Mouse (Mus musculus) intestine, postnatal 0 days (tissue): ENCODE measurements around the gene Chpf2. TPM values are rescaled to one million over a fixed set of nuclear protein-coding genes. Genes with fewer than 3 reads are reported as not detected.

Experiments used
- ATAC-seq: fragments of 200-750 bp; cut with Nextera tagmentation; 2 replicates; pipeline ENCODE4 v1.8.0; 2017; ENCODE audit warnings: mild to moderate bottlenecking, moderate TSS enrichment, moderate library complexity
- H3K27ac ChIP-seq: fragments of 300-500 bp; sonication (generic); 2 replicates; pipeline ENCODE4 v1.5.1; 2014; ENCODE audit warnings: mild to moderate bottlenecking, low read depth, low read length, moderate library complexity
- H3K27me3 ChIP-seq: fragments of 300-500 bp; sonication (generic); replicated peaks from 2 replicates; pipeline ENCODE4 v1.6.1; 2014; ENCODE audit warnings: low read length, mixed read lengths; ENCODE audit not compliant: control insufficient read depth, insufficient read depth
- H3K36me3 ChIP-seq: fragments of 300-500 bp; sonication (generic); 2 replicates; pipeline ENCODE4 v1.6.1; 2014; ENCODE audit warnings: mild to moderate bottlenecking, moderate library complexity; ENCODE audit not compliant: control insufficient read depth, insufficient read depth
- H3K4me1 ChIP-seq: fragments of 300-500 bp; sonication (generic); replicated peaks from 2 replicates; pipeline ENCODE4 v1.6.1; 2014; ENCODE audit warnings: antibody characterized with exemption, low read length, mixed read lengths; ENCODE audit not compliant: control insufficient read depth, insufficient read depth
- H3K4me2 ChIP-seq: fragments of 300-500 bp; sonication (generic); replicated peaks from 2 replicates; pipeline ENCODE4 v1.6.1; 2014; ENCODE audit warnings: low read depth, mild to moderate bottlenecking, moderate library complexity
- H3K4me3 ChIP-seq: fragments of 300-500 bp; sonication (generic); 2 replicates; pipeline ENCODE4 v1.5.1; 2014; ENCODE audit warnings: low read depth, low read length
- H3K9ac ChIP-seq: fragments of 300-500 bp; sonication (generic); 2 replicates; pipeline ENCODE4 v1.6.1; 2014; ENCODE audit warnings: mild to moderate bottlenecking, low read depth, low read length
- H3K9me3 ChIP-seq: fragments of 300-500 bp; sonication (generic); 2 replicates; pipeline ENCODE4 v1.6.1; 2016; ENCODE audit warnings: mixed run types; ENCODE audit not compliant: control insufficient read depth
- CTCF ChIP-seq: sonication (generic); IDR thresholded peaks from 2 replicates; pipeline ENCODE4 v1.5.1; 2016; ENCODE audit warnings: low read depth, mild to moderate bottlenecking, control low read depth, antibody characterized with exemption, moderate library complexity
- WGBS: fragments of 180-500 bp; shearing (Covaris S2); extraction: QIAGEN DNeasy Blood & Tissue Kit; methylation state at CpG from one replicate; pipeline ENCODE4 v1.1.7; 2014; 5-methylcytosine and 5-hydroxymethylcytosine counted together
- polyA plus RNA-seq: library from polyadenylated mRNA; unstranded; fragments of >200 nt; fragmentation: Nextera tagmentation; extraction: Ambion mirVana; gene quantifications from 2 replicates; pipeline ENCODE4 v1.2.1, GENCODE M21; 2015

Gene Chpf2
- polyA plus RNA-seq, 1 experiment from 2014 or later, result 23.5 TPM

DNA sequence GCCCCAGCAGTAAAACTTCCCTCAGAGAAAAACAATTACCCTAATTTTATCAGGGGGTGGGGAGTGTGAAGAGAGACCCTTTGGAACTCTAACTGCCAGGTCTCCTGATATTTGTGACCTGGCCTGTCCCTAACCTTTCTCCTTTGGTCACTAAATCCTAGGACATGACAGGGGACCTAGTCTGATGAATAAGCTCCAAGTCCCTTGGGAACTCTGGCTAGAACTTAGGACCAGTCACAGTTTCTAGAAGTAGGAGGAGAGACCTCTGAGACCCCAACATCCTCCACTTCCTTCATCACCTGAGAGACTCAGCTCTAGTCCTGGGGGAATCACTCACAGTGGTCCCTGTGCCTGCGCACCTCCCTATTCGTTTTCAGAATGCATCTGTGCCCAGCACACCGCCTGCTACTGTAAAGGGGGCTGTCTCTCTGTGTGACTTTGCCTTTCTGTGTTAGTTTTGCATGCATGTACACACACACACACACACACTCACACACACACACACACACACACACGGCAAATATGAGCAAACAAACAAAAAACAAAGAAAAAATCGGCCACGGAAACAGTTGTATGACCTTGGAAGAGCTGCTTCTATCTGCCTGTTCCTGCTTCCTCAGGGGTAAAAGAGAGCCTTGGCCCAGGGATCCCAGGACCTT is 18.9 kb downstream of the Chpf2 start:
- no peak for ATAC-seq

DNA sequence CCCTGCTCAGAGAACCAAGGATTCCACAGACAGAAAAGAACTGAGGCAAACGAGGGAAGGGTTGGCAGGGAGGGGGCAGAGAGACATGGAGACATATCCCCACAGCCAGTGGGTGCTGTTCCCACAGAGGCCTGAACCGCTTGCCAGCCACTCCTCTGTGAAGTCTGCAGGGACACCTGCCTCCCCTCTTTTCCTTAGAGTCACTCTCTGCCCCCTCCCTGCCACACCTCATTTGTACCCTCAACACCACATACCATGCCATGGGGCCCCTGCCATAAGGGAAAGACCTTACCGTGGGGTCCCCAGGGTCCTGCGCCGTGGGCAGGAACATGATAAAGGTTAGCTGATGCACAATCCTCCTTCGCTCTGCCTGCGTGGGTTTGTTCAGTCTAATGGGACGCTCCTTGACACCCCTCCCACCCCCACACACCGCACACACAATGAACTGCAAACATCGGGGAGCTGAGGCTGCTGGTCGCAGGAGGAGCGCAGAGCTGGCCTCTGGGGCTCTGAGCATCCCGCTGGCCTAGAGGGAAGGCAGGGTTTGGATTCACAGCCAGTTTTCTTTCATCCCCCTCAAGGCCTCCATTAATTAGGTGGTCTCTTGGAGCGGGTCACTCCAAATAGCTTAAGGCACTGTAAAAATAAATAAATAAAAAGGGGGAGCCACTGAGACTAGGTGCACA is 19.6 kb downstream of the Chpf2 start:
- no peak for ATAC-seq
- TF ChIP-seq CTCF, result peak; percentile 15; the same call in 1 of the 2 replicates
- Histone ChIP-seq H3K4me2 (no peak overlapping the region), H3K9me3 (no peaks in the 10 kb centered on the region), H3K27me3 (peaks cover 4% of the 10 kb centered on the region), H3K4me1 (0 out of 2 replicates have a peak, but pooled peaks cover 3% of the 10 kb centered on the region), H3K9ac (no peak overlapping the region), H3K27ac (no peak overlapping the region), H3K4me3 (no peak overlapping the region), H3K36me3 (no peaks in the 10 kb centered on the region)
- WGBS, result 48% methylated on average over 14 of the region's 14 CpGs

More for the DNA sequence above, 18.9 kb downstream of the Chpf2 start:
- H3K4me2 ChIP-seq, result peak overlapping the region; percentile 80
- peak overlapping the region; percentile 52; the same call in 1 of the 2 replicates for H3K9ac ChIP-seq
- TF ChIP-seq CTCF, result no peak
- H3K4me1 ChIP-seq, result 0 out of 2 replicates have a peak, but pooled peaks cover 3% of the 10 kb centered on the region
- H3K27me3 ChIP-seq, result peaks cover 11% of the 10 kb centered on the region
- H3K4me3 ChIP-seq, result peak overlapping the region; percentile 58
- no peaks in the 10 kb centered on the region for H3K9me3 ChIP-seq
- no peaks in the 10 kb centered on the region for H3K36me3 ChIP-seq
- 30% methylated on average over 6 of the region's 6 CpGs for WGBS
- peak overlapping the region; percentile 31; the same call in 1 of the 2 replicates for H3K27ac ChIP-seq

DNA sequence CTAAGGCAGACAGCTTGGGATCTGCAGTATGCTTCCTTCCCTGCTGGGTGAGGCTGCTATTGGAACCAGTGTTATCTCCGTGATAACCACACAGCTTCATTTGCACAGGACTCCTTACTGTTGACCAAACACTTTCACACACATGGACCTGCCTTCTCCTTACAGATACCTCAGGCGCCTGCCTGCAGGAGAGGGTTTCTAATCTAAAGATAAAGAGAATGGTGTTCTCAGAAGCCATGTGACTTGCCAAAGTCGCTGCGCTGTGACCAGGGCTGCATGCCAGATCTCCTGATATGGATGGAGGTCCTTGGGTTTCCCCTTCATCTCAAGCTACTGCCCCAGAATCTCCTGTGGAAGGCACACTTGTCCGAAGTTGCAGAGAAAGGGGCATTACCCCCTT is 22.8 kb downstream of the Chpf2 start:
- H3K36me3 ChIP-seq, result no peaks in the 10 kb centered on the region
- no peak for ATAC-seq
- no peak overlapping the region for H3K4me3 ChIP-seq
- no peak for TF ChIP-seq CTCF
- H3K27me3 ChIP-seq, result no peaks in the 10 kb centered on the region
- 17% methylated on average over 5 of the region's 5 CpGs for WGBS
- no peak overlapping the region for H3K4me2 ChIP-seq
- no peaks in the 10 kb centered on the region for H3K9me3 ChIP-seq
- no peak overlapping the region for H3K27ac ChIP-seq
- no peaks in the 10 kb centered on the region for H3K4me1 ChIP-seq
- no peak overlapping the region for H3K9ac ChIP-seq

DNA sequence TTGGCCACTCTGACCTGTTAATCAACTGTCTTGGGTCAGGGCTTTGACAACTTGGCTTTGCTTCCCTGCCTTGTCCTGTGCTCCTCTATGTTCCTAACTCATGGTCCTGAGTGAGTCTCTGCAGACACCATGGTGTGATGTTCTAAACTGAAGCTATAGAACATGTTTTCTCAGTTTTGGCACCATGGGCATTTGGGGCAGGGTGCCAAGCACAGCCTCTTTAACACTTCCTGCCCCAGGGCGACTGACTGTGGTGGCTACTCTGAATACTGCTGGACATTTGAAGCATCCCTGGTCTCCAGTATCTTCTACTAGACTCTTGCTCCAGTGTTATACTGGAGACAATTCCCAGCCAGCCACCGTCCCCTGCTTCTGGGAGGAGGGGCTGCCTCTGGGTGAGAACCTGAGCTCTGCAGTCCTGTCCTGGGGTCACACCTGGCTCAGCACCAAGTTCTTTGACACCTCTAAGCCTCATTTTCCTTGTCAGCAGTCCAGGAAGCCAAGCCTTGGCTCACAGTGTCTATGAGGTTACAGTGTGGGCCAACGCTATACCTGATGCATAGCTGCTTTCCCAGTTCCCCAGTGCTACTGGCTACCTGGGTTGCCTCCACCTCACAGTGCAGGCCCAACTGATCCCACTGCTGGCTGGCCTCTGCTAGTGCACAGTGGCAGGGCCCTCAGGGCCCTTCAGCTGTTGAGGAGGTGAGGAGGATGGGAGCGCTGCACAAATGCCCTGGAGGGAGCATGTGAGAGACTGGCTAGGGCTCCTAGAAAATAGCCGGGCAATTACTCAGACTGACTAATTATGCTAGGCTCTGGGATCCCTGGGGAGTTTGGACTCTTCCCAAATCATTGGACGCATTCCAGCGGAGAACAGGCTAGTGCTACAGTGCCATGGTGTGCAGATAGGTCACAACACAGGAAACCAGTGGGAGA is 25.1 kb downstream of the Chpf2 start:
- WGBS, result 69% methylated on average over 7 of the region's 7 CpGs
- ATAC-seq, result no peak
- TF ChIP-seq CTCF, result no peak

DNA sequence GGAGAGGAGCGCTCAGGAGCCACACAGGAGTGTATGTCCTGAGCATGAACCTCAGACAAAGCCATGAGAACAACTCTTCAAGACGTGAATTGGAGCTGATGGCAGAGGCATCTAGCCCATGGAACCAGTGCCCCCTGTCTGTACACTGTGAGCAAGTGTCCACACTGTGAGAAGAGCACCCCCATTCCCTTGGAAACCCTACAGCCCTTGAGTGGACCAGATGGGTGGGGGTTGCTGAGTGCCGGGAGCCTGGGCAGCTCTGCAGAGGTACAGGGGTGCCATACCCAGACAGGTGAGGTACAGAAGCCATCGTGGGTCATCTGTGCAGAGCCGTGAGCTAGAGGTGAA is 25.7 kb downstream of the Chpf2 start:
- Histone ChIP-seq H3K4me3 (no peak overlapping the region), H3K9me3 (no peaks in the 10 kb centered on the region), H3K27ac (no peak overlapping the region), H3K4me1 (no peaks in the 10 kb centered on the region), H3K36me3 (no peaks in the 10 kb centered on the region), H3K4me2 (no peak overlapping the region), H3K27me3 (no peaks in the 10 kb centered on the region), H3K9ac (no peak overlapping the region)
- TF ChIP-seq CTCF, result peak; percentile 36
- WGBS, result 74% methylated on average over 5 of the region's 5 CpGs
- ATAC-seq, result no peak

More for the DNA sequence above, 25.1 kb downstream of the Chpf2 start:
- no peak overlapping the region for H3K4me2 ChIP-seq
- H3K4me3 ChIP-seq, result no peak overlapping the region
- H3K27ac ChIP-seq, result no peak overlapping the region
- no peaks in the 10 kb centered on the region for H3K27me3 ChIP-seq
- H3K9me3 ChIP-seq, result no peaks in the 10 kb centered on the region
- H3K4me1 ChIP-seq, result no peaks in the 10 kb centered on the region
- H3K9ac ChIP-seq, result no peak overlapping the region
- H3K36me3 ChIP-seq, result no peaks in the 10 kb centered on the region

DNA sequence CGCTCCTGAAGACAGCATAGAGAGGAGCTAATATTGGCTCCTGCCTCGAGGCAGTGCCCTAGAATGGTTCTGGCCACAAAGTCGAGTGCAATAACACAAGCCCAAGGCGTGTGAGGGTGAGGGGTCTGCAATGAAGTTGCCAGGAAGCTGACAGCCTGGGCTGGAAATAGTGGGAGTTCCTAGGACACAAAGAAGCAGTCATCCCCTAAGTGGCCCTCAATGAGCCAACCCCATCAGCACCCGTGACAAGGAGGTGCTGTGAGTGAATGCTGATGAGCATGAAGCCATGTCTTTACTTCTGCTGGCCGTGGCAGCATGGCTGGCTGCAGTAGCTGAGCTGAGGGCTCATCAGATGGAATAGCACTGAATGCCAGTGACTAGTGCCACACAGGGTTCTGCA is 28.6 kb downstream of the Chpf2 start:
- TF ChIP-seq CTCF, result no peak
- Histone ChIP-seq H3K27me3 (no peaks in the 10 kb centered on the region), H3K4me3 (no peak overlapping the region), H3K4me1 (no peaks in the 10 kb centered on the region), H3K9ac (no peak overlapping the region), H3K9me3 (no peaks in the 10 kb centered on the region), H3K36me3 (no peaks in the 10 kb centered on the region), H3K4me2 (no peak overlapping the region), H3K27ac (no peak overlapping the region)
- ATAC-seq, result no peak
- WGBS, result 74% methylated on average over 6 of the region's 6 CpGs
